Mouse (Mus musculus) erythroid progenitor cell, adult 5-6 weeks (primary cell): ENCODE results near the gene Slc50a1. TPM values are rescaled to one million over a fixed set of nuclear protein-coding genes. Genes with fewer than 3 reads are reported as not detected.

Experiments used
- ATAC-seq: replicated peaks from 2 replicates; pipeline ENCODE4 v1.8.0; 2016; ENCODE audit warnings: moderate number of reproducible peaks, mild to moderate bottlenecking, moderate TSS enrichment, inconsistent platforms; ENCODE audit not compliant: poor library complexity, low FRiP score, severe bottlenecking
- total RNA-seq, 2 experiments: library from RNA; stranded (forward) in 1 of 2; stranded (reverse) in 1 of 2; fragments of 150-400 nt in 1 of 2; fragments of 186-747, 209-891 nt in 1 of 2; gene quantifications; 2 replicates each; pipeline versions ENCODE4 v1.2.3 to v1.2.4; 2015 to 2017; ENCODE audit warnings: low replicate concordance in 2 of 2

Gene Slc50a1
- total RNA-seq (2015; ENCODE audit: low replicate concordance) (17.7 and 35.6 TPM in 2 replicates), total RNA-seq (2017; ENCODE audit: low replicate concordance) (3.7 and 9.7 TPM in 2 replicates)

- peak; percentile 83 for ATAC-seq
These were observed at the start of gene Slc50a1 for GRCm38 (mm10) chr3:89270051-89270755. Gene Slc50a1 (minus strand): TSS chr3:89270570.

- ATAC-seq: no peak
These were observed 49.4 kb upstream of the Slc50a1 start for GRCm38 (mm10) chr3:89319591-89320350.

DNA sequence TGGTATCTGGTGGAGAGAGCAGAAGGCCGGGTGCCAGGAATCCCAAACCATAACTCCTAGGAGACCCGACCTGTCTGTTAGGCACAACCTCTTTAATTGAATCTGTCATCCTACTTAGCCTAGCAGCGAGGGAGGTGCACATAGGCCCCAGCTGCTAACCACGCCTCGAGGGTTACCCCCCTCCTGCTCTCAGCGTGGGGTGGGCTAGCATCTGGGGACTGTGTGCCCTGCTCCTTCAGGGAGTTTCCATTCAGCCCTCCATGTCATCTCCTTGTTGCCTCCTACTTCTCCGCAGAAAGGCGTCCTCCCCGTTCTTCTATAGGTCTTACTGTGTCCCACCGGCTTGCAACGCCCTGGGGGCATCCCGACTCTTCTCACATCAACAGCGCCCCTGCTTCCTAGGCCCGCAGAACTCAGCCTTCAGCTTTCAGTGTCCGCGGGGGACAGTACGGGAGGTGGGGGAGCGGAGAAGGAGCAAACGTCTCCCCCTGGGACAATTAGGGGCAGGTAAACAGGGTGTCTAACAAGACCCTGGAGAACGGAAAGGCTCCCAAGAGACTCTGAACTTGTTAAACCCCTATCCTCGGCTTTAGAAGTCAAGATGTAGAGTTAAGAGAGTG, 48.7 kb upstream of the Slc50a1 start:
- ATAC-seq: no peak

GRCm38 (mm10) chr3:89318316-89318715, 47.9 kb upstream of the Slc50a1 start:
- ATAC-seq: no peak

- no peak for ATAC-seq
These were observed 46.9 kb upstream of the Slc50a1 start for GRCm38 (mm10) chr3:89317246-89317645.

DNA sequence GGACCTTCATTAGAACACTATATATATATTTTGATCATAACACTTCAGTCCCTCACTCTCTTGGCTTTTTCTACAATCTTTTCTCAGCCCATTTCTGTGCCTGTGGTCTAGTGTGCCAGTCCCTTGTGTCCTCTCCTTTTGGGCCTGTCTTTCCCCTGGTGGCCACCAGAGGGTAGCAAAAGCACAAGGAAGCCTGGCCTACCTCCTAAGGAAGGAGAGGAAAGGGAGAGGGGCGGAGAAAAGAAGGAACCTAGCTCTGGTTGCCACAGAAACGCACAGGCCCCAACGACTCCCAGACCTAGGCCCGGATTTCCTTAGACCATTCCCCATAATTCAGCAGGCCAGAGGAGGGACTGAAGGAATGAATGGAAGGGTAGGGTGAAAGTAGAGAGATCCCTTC, 46.5 kb upstream of the Slc50a1 start:
- ATAC-seq: peak; percentile 78; the same call in 1 of the 2 replicates

DNA sequence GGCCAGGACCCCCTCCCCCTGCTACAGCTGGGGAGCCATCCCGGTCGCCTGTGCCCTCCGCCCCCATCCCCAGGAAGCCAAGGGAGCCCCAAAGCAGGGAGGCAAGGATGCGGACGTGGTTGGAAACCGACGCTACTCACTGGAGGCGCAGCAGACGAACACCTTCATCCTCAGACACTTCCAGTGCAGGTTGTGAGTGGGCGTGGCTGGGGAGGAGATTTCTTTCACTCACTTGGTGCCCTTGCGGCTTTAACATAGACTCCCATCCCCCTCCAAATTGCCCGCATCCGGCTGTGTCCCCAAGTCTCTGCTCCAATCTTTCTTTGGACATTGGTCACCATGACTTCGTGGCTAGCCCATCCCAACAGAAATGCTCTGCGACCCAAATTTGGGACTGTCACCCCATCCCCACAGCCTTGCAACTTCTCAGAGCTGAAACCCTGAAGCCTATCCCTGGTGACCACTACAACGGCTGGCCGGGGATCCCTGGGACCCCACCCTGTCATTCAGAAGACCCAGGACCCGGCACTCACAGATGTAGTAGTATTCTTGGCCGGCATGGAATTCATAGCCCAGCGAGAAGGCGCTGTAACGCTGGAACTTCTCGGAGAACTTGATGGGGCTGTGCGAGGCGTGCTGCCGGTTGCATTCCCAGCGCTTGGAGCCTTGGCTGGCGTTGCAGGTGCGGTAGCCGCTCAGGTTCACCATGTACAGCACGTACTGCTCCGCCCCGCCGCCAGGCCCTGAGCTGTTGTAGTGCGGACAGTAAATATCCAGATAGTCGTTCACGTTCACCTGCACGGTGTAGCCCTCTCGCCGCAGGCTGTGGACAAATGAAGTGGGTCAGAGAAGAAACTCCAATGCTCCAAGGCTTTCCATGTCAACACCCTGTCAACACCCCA, 45.8 kb upstream of the Slc50a1 start:
- no peak for ATAC-seq

GRCm38 (mm10) chr3:89315195-89315929, 45.0 kb upstream of the Slc50a1 start:
- no peak for ATAC-seq

DNA sequence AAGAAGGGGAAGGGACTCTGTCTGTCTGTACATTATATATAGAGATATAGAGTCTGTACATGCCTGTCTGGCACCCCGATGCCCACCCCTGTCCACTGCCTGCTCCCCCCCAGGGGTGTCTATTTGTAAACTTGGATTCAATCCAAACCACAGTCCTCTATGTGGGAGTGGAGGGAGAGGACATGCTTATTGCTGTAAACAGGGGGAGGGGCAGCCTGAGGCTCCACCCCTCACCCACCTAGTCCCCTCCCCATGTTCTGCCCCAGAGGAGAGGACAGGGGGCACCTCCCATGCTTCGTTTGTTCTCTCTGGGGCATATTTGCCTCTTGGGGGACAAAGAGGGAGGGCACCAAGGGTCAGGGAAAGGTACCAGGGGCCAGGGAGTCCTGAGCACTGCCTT, 44.4 kb upstream of the Slc50a1 start:
- ATAC-seq: no peak

DNA sequence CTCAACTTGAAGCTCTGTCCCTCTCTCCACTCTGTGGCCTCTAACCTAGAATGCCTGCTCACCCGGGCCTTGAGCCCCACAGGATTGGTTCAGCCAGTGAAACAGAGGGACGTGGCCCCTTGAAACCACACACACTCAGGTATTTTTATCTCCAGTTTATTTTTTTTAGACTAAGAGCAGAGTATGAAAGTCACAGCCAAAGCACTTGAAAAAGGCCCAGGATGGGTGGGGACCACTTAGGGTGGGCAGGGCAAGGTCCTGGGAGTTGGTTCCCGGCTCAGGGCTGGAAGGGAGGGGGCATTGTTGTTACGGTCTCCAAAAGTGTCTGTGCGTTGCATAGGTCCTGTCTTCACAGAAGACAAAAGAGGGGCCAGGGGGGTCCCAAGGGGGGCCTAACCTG, 44.0 kb upstream of the Slc50a1 start:
- ATAC-seq: no peak

DNA sequence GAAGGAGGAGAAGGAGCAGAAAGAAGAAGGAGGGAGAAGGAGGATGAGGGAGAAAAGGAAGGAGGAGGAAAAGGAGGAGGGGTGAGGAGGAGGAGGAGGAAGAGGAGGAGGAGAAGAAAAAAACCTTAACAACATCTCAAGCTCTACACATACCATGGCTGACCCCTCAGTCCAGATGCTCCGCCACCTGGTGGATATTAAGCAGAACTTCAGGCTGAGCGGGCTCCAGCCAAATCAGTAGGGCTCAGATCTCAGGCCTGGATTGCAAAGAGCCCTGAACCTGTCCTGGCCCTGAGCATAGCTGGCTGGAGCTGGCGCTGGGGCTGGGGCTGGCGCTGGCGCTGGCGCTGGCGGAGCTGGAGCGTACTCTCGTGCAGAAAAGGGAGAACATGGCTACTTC, 37.7 kb upstream of the Slc50a1 start:
- peak; percentile 81 for ATAC-seq

GRCm38 (mm10) chr3:89305551-89306325, 35.4 kb upstream of the Slc50a1 start:
- ATAC-seq: no peak

GRCm38 (mm10) chr3:89305105-89305504, 34.7 kb upstream of the Slc50a1 start:
- ATAC-seq: no peak

- no peak for ATAC-seq
These were observed 34.1 kb upstream of the Slc50a1 start for GRCm38 (mm10) chr3:89304440-89304839.

DNA sequence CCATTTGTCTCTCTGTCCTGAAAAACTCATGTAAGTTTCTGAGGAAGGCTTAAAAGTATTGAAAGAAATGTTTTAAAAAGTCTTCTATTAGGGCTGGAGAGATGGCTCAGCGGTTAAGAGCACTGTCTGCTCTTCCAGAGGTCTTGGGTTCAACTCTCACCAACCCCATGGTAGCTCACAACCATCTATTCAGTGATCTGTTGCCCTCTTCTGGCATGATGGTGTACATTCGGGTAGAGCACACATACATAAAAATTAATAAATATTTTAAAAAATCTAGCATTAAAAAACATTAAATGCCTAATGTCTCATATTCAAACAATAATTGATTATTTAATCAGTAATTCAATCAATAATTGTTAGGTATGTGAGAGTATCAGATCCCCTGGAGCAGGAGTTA, 30.1 kb upstream of the Slc50a1 start:
- ATAC-seq: no peak

DNA sequence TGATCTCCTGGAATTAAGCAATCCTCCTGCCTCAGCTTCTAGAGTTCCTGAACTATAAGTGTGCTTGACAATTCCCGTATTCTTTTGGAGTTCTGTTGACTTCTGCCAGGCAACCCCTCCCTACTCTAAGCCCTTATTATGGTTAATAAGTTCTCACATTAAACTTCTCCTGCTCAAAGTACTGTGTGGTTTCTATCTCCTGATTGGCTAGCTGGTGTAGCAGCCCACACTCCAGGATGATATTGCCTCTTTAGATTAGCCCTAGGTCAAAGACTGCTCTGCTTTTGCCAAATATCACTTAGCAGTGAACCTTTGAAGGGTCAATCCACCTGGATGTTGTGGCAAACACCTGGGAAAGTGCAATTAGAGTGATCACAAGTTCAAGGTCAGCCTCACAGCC, 29.7 kb upstream of the Slc50a1 start:
- no peak for ATAC-seq

DNA sequence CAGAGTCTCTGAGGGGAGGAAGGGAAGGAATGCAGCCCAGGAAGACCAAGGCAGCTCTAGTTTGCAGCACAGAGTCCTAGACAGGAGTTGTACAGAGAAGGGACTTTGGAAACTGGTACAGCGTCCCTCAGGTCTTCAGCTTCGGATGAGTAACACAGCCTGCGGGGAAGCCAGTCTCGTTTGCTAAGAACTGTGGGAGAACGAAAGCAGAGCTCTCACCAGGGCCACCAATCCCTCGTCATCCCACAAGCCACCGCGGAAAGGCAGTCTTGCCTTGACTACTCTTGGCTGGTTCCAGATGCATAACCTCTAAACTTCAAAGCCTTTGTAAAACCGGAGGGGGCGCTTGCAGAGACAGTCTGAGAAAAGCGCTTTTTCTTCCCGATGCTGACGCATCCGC, 29.1 kb upstream of the Slc50a1 start:
- no peak for ATAC-seq

- no peak for ATAC-seq
These were observed 28.5 kb upstream of the Slc50a1 start for GRCm38 (mm10) chr3:89298908-89299307.
